Mouse (Mus musculus): ENCODE data around the gene Extl1.
"Not testable (repeated sequence)": the region's sequence is repeated elsewhere in the genome, so short reads cannot be mapped to it uniquely, and the experiment has no call there.

Gene Extl1

GRCm38 (mm10) chr4:134351329-134352260 lies 32.1 kb downstream of the Extl1 start:
- no peak for DNase-seq (ENCODE audit: low spot score)

GRCm38 (mm10) chr4:134350641-134351040 lies 33.0 kb downstream of the Extl1 start:
- no peak for DNase-seq (ENCODE audit: low spot score)

DNA sequence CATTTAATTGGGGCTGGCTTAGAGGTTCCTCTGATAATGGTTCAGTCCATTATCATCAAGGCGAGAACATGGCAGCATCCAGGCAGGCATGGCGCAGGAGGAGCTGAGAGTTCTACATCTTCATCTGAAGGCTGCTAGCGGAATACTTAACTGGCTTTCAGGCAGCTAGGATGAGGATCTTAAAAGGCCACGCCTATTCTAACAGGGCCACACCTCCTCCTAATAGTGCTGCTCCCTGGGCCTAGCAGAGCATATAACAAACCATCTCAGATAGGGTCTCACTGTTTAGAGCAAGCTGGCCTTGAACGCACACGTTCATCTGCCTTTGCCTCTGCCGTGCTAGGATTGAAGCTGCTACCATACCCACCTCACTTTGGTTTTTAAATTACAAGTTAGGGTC lies 33.8 kb downstream of the Extl1 start:
- DNase-seq (ENCODE audit: low spot score), result no peak

DNA sequence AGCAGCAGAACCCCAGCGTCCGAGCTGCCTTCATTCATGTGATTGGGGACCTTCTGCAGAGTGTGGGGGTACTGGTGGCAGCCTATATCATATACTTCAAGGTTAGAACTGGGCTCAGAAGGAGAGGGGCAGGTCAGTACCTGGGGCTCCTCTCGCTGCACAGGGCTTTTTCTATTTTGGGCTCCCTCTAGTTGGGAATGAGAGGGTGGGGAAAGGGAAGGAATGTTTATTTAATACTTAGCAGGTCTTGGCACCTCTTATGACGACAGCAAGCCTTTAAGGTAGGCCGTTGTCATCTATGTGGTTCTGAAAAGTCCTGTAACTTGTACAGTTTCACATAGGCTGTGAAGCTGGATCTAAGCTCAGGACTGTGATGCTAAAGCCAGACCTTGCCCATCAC lies 35.1 kb downstream of the Extl1 start:
- no peak for DNase-seq (ENCODE audit: low spot score)

DNA sequence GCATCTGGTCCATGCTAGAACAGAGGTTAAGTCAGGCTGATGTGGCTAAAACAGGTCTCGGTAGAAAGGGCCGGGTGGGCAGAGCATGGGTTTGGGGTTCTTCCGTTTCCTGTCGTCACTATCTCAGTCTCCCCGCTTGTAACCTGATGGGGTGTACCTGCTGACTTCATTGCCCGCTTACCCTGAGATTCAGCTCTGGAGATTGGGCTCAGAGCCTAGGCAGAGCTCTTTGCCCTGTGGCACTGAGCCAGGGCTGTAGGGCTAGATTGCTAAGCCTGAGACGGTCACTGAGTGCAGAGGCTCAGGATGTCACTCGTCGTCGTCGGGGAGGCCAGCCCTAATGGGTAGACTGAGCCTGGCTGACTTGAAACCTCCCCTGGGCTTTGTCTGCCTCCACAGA lies 35.6 kb downstream of the Extl1 start:
- DNase-seq (ENCODE audit: low spot score), result no peak

DNA sequence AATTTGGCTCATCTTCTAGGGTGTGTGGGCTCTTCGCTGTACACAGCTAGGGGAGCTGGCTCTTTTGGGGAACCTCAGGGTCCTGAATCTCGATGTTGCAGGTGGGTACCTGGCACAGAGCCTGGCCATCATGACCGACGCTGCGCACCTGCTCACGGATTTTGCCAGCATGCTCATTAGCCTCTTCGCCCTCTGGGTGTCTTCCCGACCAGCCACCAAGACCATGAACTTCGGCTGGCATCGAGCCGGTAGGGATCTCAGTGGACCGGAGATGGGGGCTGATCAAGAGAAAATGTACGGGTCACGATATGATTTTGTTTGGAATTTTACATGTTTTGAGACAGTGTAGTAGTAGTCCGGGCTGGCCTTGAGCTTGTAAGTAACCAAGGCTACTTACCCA lies 37.8 kb downstream of the Extl1 start:
- no peak for DNase-seq (ENCODE audit: low spot score)

DNA sequence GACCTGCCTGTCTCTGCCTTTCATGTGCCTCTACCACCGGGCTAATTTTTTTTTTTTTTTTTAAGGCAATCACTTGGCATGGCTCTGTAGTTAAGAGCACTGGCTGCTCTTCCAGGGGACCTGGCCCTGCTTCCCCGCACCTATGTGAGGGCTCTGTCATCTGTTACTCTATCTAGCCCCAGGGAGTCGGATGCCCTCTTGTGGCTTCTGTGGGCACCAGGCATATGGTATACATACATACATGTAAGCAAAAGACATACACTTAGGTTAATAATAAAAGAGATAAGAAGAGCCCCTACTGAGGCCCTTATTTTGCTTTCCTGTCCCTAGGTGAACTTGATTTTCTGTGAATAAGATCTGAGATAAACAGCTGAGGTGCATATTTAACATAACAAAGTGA lies 39.0 kb downstream of the Extl1 start:
- DNase-seq (ENCODE audit: low spot score), result no peak

DNA sequence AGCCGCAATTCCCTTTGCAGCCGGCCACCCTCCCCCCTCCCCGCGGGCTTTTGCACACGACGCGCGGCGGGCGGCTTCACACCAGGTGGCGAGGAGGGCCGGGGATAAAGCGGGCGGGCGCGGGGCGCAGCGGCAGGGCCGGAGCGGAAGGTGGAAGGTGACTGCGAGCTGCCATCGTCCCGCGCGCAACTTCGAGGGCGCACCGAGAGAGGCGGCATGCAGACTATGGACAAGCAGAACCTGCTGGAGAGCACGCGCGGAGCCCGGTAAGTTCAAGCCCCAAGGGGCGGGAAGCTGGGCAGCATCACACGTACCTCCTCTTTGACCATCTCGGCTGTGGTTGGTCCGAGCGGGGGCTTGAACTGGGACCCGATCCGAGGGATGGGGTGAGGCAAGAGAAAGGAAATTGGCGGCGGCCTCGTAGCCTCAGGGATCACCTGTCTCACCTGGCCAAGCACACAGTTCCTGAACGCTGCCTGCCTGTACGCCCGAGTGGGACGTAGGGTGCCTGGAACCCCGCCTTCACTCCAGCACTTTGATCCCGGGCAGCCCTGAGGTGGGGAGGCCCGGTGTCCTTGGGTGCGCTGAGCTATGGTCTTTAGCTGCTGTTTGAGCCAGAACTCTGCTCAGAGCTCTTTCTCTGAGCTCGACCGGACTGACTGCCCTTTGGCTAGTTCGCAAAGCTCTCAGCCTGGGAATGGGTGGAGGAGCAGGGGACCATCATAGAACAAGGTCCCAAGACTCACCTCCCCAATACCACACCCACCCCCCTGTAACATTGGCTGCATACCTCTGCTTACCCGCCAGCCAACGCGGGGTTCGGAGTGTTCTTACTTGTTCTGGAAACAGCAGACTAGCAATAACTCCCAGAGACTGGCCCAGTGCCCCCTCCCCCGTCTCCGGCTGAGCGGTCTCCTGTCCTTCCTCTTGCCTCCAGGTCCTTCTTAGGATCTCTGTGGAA lies 40.3 kb downstream of the Extl1 start, which contains the start of gene Slc30a2:
Slc30a2 (plus strand) TSS at position 111 of the 961 bp plus-strand sequence.
- no peak for DNase-seq (ENCODE audit: low spot score)

DNA sequence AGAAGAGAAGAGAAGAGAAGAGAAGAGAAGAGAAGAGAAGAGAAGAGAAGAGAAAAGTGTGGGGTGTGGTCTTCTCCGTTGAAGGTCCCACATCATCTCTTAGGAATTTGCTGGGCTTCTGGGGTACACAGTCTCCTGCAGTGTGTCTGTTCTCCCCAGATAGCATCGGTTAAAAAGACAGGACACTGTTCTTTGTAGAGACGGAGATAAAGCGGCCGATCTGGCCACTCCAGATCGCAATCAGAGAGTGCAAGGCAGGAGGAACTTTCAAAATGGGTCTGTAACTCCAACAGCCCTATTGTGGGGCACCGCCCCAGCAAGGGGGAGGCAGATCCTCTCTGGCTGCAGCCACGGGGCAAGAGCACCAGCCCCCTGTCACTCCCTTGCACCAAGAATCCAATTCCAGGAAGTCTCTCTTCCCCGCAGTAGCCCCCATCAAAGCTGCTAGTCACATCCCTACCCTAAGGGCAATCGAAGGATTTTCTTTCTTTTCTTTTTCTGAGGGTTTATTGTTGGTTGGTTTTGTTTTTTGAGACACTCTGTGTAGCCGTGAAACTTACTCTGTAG lies 41.4 kb downstream of the Extl1 start:
- DNase-seq (ENCODE audit: low spot score), result no peak

DNA sequence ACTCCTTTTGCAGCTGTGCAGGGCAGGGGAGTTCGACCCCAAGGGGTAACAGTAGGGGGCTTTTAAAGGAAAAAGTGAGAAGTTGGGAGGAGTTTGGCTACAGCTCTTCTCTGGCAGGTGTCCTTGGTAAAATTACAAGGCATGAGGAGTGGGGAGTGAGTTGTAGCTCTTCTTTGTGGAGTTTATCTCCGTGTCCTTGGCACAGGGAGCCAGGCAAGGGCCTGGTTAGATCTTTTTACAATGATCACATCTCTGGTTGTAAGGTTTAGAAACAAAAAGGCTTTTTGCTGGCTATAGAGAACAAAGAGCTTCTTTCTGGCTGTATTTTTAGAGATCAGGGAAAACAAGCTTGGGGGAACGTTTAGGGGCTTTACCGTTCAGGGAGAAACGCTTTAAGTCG lies 42.4 kb downstream of the Extl1 start:
- DNase-seq (ENCODE audit: low spot score), result not testable (repeated sequence)

DNA sequence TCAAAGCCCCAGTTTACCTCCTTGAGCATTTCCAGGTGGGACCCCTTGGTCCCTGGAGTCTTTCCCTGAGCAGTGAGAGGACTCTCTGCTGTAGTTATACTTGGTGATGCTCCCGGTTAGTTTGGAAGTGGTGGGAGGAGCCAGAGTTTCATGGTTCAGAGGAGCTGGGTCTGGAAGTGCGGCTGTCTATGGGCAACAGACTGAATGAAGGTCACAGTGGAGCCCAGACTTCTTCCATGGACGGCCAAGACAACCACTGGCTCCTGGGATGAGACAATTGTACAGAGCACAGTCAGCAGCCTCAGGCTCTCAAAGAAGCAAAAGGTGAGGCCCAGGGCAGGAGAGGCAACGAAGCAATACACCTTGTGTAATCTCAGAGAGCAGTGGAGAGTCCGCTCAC lies 53.4 kb downstream of the Extl1 start:
- no peak for DNase-seq (ENCODE audit: low spot score)

DNA sequence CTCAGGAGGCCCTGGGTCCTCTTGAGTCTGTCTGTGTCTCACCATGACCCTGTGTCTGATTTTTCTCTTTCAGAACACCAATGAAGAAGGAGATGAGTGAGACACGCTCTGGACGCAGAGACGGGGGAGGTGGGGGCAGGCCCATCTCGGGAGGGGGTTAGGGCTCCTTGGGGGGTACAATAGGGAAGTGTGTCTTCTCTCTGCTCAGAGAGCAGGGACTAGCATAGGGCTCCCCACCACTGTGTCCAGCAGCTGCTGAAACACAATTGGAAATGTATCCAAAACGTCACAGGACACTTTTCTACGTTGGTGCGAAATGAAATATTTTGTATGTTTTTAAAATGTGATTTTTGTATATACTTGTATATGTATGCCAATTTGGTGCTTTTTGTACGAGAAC lies 54.8 kb downstream of the Extl1 start:
- no peak for DNase-seq (ENCODE audit: low spot score)

- DNase-seq (ENCODE audit: low spot score), result no peak
These were observed 55.5 kb downstream of the Extl1 start for GRCm38 (mm10) chr4:134328151-134328550.

GRCm38 (mm10) chr4:134326859-134327530 lies 56.7 kb downstream of the Extl1 start:
- no peak for DNase-seq (ENCODE audit: low spot score)

GRCm38 (mm10) chr4:134324655-134325054 lies 59.0 kb downstream of the Extl1 start:
- no peak for DNase-seq (ENCODE audit: low spot score)

DNA sequence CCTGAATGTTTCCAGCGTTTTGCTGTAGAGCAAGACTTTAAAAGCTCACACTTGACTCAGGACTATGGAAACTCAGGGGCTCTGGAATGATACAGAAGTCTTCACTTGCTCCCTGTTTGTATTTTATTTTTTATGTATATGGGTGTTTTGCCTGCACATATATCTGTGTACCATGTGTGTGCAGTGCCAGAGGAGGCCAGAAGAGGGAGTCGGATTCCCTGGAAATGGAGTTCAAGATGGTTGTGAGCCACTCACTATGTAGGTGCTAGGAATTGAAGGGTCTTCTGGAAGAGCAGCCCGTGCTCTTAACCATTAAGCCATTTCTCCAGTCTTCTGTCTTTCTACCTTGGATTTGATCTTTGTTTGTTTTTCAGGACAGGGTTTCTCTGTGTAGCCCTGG lies 62.1 kb downstream of the Extl1 start:
- no peak for DNase-seq (ENCODE audit: low spot score)

GRCm38 (mm10) chr4:134319674-134320073 lies 64.0 kb downstream of the Extl1 start:
- DNase-seq (ENCODE audit: low spot score), result no peak

DNA sequence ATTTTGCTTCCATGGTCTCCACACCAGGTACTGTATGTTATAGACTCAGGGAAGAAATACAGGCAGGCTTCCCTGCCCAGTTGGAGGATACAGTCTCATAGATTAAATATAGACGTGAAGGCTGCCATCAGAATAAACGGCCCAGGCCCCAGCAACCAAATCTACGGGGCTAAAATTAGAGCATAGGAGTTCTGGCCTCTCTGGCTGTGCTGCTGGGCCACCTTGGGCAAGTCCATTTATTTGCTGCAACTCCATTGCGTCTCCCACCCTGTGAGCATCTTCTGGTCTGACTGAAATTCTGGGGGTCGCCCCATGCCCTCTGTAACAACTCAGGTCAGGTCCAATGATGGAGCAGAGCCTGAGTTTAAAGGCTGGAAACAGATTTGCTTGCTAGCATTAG lies 64.6 kb downstream of the Extl1 start:
- DNase-seq (ENCODE audit: low spot score), result no peak

DNA sequence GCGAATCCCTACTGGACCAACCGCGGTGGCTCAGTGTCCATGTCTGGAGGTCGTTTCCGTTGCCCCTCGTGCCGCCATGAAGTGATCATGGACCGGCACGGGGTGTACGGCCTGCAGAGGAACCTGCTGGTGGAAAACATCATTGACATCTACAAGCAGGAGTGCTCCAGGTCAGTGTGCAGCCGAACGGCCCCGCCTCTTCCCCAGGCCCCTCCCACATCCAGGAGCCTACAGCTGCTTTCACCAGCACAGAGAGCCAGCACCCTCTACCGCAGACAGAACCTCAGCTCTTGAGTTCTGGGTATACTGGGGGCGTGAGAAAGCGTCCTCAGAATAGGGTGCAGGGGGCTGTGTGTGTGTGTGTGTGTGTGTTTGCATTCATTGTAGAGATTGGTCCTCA lies 67.3 kb downstream of the Extl1 start:
- DNase-seq (ENCODE audit: low spot score), result no peak

DNA sequence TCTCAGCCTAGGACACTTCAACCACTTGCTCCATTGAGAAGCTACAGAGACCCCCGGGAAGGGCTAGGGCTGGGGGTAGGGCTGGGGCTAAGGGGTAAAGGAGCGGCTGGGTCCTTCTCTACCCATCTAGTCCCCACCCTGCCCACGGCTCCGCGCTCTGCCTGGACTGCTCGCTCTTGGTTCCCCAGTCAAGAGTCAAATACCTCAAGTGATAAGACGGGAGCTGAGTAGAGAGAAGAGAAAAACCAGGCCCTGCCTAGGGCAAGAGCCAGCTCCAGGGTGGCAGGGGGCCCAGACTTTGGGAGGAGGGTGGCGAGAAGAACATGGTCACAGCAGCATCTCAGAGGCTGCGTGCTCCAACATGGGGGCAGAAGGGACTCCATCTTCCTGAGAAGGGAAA lies 68.2 kb downstream of the Extl1 start:
- DNase-seq (ENCODE audit: low spot score), result no peak

GRCm38 (mm10) chr4:134314876-134315275 lies 68.8 kb downstream of the Extl1 start, which contains the start of gene Trim63:
Trim63 (plus strand) TSS chr4:134315120.
- no peak for DNase-seq (ENCODE audit: low spot score)

Data from layer of hippocampus, adult 9-10 months (tissue).